Mouse (Mus musculus) liver, embryonic 16.5 days (tissue): ENCODE measurements around the gene Cenpn. TPM values are rescaled to one million over a fixed set of nuclear protein-coding genes. Genes with fewer than 3 reads are reported as not detected.
A peak's percentile ranks its signal among the peaks of the same experiment; 100 is the strongest.

Experiments used
- ATAC-seq: fragments of 200-750 bp; cut with Nextera tagmentation; 2 replicates; pipeline ENCODE4 v1.8.0; 2017; ENCODE audit warnings: low read depth, mild to moderate bottlenecking, moderate number of reproducible peaks, moderate library complexity
- H3K27ac ChIP-seq: fragments of 300-500 bp; sonication (generic); 2 replicates; pipeline ENCODE4 v1.5.1; 2014; ENCODE audit warnings: mild to moderate bottlenecking, low read length
- H3K27me3 ChIP-seq: fragments of 300-500 bp; sonication (generic); 2 replicates; pipeline ENCODE4 v1.6.1; 2014; ENCODE audit warnings: low read depth, low read length, mixed read lengths; ENCODE audit not compliant: control insufficient read depth, insufficient read depth
- H3K36me3 ChIP-seq: fragments of 300-500 bp; sonication (generic); 2 replicates; pipeline ENCODE4 v1.6.1; 2014; ENCODE audit warnings: mild to moderate bottlenecking; ENCODE audit not compliant: control insufficient read depth, insufficient read depth
- H3K4me1 ChIP-seq: fragments of 300-500 bp; sonication (generic); 2 replicates; pipeline ENCODE4 v1.6.1; 2014; ENCODE audit warnings: low read depth, low read length, mixed read lengths; ENCODE audit not compliant: control insufficient read depth
- H3K4me2 ChIP-seq: fragments of 300-500 bp; sonication (generic); 2 replicates; pipeline ENCODE4 v1.6.1; 2014; ENCODE audit warnings: low read depth, low read length, mixed read lengths
- H3K4me3 ChIP-seq: fragments of 300-500 bp; sonication (generic); 2 replicates; pipeline ENCODE4 v1.5.1; 2014; ENCODE audit warnings: low read depth, mild to moderate bottlenecking, low read length
- H3K9ac ChIP-seq: fragments of 300-500 bp; sonication (generic); 2 replicates; pipeline ENCODE4 v1.6.1; 2014; ENCODE audit warnings: low read depth, low read length
- H3K9me3 ChIP-seq: fragments of 300-500 bp; sonication (generic); replicated peaks from 2 replicates; pipeline ENCODE4 v1.6.1; 2016; ENCODE audit warnings: low read length; ENCODE audit not compliant: control insufficient read depth
- WGBS: fragments of 180-500 bp; shearing (Covaris S2); extraction: QIAGEN DNeasy Blood & Tissue Kit; methylation state at CpG from one replicate; pipeline ENCODE4 v1.1.7; 2014; ENCODE audit not compliant: insufficient replicate concordance; 5-methylcytosine and 5-hydroxymethylcytosine counted together
- polyA plus RNA-seq: library from polyadenylated mRNA; unstranded; fragments of >200 nt; fragmentation: Nextera tagmentation; extraction: Ambion mirVana; gene quantifications from 2 replicates; pipeline ENCODE4 v1.2.1, GENCODE M21; 2015

The Cenpn gene
- polyA plus RNA-seq, 1 experiment from 2014 or later: 21.5 TPM

DNA sequence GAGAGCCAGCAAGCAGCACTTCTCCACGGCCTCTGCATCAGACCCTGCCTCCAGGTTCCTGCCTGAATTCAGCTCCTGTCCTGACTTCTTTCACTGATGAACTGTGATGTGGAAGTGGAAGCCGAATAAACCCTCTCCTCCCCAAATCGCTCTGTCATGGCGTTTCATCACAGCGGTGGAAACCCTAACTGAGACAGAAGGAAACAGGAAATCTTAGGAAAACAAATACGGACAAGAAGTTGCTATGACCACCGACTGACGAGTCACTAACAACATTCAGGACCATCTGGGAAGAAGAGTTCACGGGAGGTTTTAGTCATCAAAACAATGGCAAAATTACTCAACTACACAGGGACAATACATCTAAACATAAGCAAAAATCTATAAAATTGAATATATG is 28.9 kb upstream of the Cenpn start:
- WGBS: 66% methylated on average over 9 of the region's 9 CpGs
- no peak overlapping the region for H3K9ac ChIP-seq
- H3K4me3 ChIP-seq: no peak overlapping the region
- peaks cover 14% of the 10 kb centered on the region for H3K36me3 ChIP-seq
- H3K4me1 ChIP-seq: no peaks in the 10 kb centered on the region
- H3K9me3 ChIP-seq: no peaks in the 10 kb centered on the region; the same call in 1 of the 2 replicates
- no peak for ATAC-seq
- no peak overlapping the region for H3K4me2 ChIP-seq
- no peaks in the 10 kb centered on the region for H3K27me3 ChIP-seq
- no peak overlapping the region for H3K27ac ChIP-seq

DNA sequence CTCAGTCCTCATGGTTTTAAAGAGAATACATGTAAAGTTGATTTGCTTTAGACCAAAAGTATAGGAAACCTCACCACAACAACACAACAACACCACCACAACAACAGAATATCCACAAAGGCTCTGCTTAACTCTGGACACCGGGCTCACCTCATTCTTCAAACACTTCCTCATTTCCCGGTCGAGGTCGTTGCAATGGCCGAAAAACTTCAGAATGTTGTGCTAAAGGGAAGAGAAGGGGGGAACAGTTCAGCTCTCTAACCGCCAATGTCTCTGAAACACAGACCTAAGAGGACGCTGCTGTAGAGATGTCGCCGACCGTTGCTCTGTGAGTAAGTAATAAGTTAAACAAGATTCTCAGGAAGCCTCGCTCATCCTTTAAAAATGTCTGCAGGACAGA is 27.6 kb upstream of the Cenpn start:
- ATAC-seq: no peak
- no peak overlapping the region for H3K27ac ChIP-seq
- no peak overlapping the region for H3K9ac ChIP-seq
- H3K27me3 ChIP-seq: no peaks in the 10 kb centered on the region
- WGBS: 68% methylated on average over 11 of the region's 11 CpGs
- H3K4me2 ChIP-seq: no peak overlapping the region
- peaks cover 9% of the 10 kb centered on the region for H3K36me3 ChIP-seq
- no peak overlapping the region for H3K4me3 ChIP-seq
- H3K9me3 ChIP-seq: no peaks in the 10 kb centered on the region; the same call in 1 of the 2 replicates
- no peaks in the 10 kb centered on the region for H3K4me1 ChIP-seq

DNA sequence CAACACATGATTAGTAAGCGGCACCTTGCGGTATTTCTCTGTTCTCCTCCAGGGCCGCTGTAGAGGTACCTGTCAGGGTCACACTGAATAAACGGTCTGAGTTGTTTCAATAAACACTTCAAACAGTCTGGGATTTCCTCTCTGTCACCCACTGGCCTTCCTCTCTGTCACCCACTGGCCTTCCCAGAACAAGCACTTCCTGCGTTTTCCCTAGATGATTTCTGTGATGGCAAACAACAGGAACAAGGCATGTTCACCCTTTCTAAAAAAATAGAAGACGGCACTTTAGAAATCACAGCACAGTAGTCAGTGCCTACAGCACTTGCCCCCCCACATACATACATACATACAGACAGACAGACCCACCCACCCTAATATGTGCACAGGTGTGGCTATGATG is 26.0 kb upstream of the Cenpn start:
- Histone ChIP-seq H3K4me3 (no peak overlapping the region), H3K4me1 (no peaks in the 10 kb centered on the region), H3K4me2 (no peak overlapping the region), H3K27ac (no peak overlapping the region), H3K9ac (no peak overlapping the region), H3K36me3 (peaks cover 3% of the 10 kb centered on the region), H3K9me3 (no peaks in the 10 kb centered on the region; the same call in 1 of the 2 replicates), H3K27me3 (no peaks in the 10 kb centered on the region)
- 89% methylated on average over 6 of the region's 6 CpGs for WGBS
- ATAC-seq: no peak

DNA sequence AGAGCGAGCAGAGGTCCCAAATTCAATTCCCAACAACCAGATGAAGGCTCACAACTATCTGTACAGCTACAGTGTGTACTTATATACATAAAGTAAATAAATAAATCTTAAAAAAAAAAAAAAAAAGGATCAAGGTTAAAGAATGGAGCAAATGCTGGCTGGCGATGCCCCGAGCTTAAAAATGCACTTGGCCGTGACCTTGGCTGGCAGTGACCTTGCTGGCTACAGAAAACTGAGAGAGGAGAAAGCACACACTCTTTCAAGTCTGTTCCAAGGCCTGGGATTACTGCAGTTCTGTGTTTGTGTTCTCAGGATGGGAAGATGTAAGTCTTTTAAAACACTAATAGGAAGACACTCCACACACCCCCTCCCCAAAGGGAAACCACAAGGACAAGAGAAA is 16.8 kb upstream of the Cenpn start:
- peaks cover 2% of the 10 kb centered on the region; the same call in 1 of the 2 replicates for H3K36me3 ChIP-seq
- WGBS: 90% methylated on average over 4 of the region's 4 CpGs
- no peaks in the 10 kb centered on the region for H3K4me1 ChIP-seq
- H3K9ac ChIP-seq: no peak overlapping the region
- H3K27ac ChIP-seq: no peak overlapping the region
- no peaks in the 10 kb centered on the region for H3K27me3 ChIP-seq
- no peak for ATAC-seq
- H3K9me3 ChIP-seq: no peaks in the 10 kb centered on the region
- no peak overlapping the region for H3K4me3 ChIP-seq
- H3K4me2 ChIP-seq: no peak overlapping the region

DNA sequence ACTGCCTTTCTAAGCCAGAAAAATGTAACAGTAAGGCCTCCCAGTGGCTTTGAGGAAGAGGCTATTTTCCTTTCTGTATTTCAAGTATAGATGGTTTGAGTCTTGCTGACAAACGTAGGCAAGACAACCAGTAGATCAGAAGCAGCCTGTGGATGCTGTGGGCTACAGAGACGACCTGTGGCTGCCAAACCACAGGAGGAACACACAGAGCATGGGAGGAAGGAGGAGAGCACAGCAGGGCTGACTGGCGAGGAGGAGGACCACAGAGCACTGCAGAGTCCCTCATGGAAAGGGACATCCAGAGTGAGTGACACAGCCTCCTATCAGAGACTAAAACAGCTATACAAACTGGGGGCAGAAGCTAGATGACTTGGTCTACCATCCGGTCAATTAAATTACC is 16.3 kb upstream of the Cenpn start:
- H3K27ac ChIP-seq: no peak overlapping the region
- no peak overlapping the region for H3K4me3 ChIP-seq
- H3K9ac ChIP-seq: no peak overlapping the region
- ATAC-seq: no peak
- peaks cover 2% of the 10 kb centered on the region; the same call in 1 of the 2 replicates for H3K36me3 ChIP-seq
- WGBS: 66% methylated on average over 4 of the region's 4 CpGs
- H3K27me3 ChIP-seq: no peaks in the 10 kb centered on the region
- no peaks in the 10 kb centered on the region for H3K9me3 ChIP-seq
- no peaks in the 10 kb centered on the region for H3K4me1 ChIP-seq
- no peak overlapping the region for H3K4me2 ChIP-seq

DNA sequence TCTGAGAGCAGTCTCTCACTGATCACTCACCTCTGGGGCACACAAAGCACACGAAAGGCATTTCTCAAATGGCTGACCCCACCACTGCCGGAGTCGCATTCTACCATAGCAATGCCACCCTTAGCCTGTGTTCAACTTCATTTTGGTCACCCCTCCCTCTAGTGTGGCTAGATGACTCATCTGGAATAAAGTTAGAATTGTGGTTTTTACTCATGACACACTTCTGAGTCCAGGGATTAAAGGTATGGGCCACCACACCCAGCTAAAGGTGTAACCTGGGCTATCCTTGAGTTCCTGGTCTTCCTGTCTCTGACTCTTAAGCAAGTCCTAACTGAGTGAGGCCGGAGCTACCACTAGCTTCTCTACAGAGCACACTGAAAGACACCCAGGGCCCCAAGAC is 15.7 kb upstream of the Cenpn start:
- Histone ChIP-seq H3K9ac (no peak overlapping the region), H3K27me3 (no peaks in the 10 kb centered on the region), H3K4me1 (no peaks in the 10 kb centered on the region), H3K36me3 (peaks cover 5% of the 10 kb centered on the region; the same call in 1 of the 2 replicates), H3K4me2 (no peak overlapping the region), H3K27ac (no peak overlapping the region), H3K4me3 (no peak overlapping the region), H3K9me3 (no peaks in the 10 kb centered on the region)
- WGBS: 91% methylated on average over 4 of the region's 4 CpGs
- no peak for ATAC-seq

DNA sequence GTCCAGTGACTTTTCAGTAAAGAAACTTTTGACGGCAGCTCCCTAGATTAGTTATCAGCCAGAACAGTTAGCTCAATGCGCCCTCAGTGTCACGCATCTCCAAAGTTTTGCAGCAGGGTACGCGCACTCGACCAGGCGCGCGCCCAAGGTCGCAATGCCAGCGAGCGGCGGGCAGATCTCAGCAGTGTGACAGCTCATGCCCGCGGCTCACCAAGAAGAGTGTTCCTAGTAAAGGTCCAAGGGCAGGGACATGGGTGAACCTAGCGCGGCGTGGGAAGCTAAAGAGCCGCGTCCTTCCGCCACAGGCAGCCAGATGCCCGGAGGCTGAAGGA is 559 bp upstream of the Cenpn start:
- WGBS: under 1% methylated on average over 22 of the region's 22 CpGs
- peak; percentile 62 for ATAC-seq
- Histone ChIP-seq H3K27ac (peak overlapping the region; percentile 92), H3K9ac (peak overlapping the region; percentile 91), H3K36me3 (peaks cover 1% of the 10 kb centered on the region), H3K27me3 (no peaks in the 10 kb centered on the region), H3K4me3 (peak overlapping the region; percentile 93), H3K4me1 (peaks cover 25% of the 10 kb centered on the region), H3K9me3 (no peaks in the 10 kb centered on the region), H3K4me2 (peak overlapping the region; percentile 81)

DNA sequence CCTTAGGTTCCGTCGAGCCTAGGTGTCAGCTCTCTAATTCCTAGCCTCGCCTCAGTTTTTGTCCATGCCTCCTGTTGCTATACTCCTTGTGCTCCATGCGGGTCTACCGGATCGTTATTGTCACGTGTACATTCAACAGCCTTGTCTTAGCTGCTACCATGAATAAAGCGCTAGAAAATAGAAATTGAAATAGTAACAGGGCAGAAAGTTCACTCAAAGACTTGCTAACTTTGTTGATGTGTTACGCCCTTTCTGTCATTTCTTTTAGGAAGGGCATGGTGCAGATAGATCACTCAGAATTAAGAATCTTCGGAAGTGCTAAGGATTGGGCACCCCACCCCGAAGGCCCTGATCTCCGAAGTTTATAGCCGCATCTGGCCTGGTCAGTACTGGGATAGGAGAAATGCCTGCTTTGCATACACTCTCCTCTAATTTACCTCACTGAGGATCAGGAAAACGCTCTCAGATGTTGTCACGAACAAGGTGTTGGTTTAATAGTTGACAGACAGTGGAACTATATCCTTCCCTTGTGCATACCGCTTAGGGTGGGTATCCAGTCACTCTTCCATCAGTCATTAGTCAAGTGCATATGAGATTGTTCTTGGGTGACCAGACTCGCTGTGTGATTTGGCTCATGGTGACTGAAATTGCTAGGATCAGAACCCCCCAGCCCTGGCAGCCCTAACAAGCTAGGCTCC is 679 bp downstream of the Cenpn start:
- Histone ChIP-seq H3K27ac (peak overlapping the region; percentile 92), H3K4me2 (peak overlapping the region; percentile 81), H3K27me3 (no peaks in the 10 kb centered on the region), H3K9me3 (no peaks in the 10 kb centered on the region), H3K9ac (peak overlapping the region; percentile 91), H3K4me1 (peaks cover 25% of the 10 kb centered on the region), H3K4me3 (peak overlapping the region; percentile 93), H3K36me3 (peaks cover 13% of the 10 kb centered on the region)
- WGBS: 24% methylated on average over 17 of the region's 17 CpGs
- ATAC-seq: no peak

DNA sequence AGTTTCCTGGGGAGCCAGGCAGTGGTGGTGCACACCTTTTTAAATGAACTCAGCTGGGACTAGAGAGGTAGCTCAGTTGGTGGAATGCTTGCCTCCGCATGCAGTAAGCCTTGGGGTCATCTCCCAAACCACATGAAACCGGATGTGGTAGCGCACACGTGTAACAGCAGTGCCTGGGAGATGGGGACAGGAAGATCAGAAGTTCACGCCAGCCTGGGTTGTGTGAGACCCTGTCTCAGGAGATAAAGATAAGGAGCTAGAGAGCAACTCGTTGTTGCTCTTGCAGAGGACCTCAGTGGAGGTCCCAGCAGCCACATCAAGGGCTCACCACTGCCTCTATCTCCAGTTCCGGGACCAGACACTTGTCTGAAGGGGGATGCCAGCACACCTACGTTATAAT is 2.0 kb downstream of the Cenpn start:
- Histone ChIP-seq H3K27me3 (no peaks in the 10 kb centered on the region), H3K9ac (no peak overlapping the region), H3K9me3 (no peaks in the 10 kb centered on the region), H3K27ac (no peak overlapping the region), H3K36me3 (peaks cover 23% of the 10 kb centered on the region), H3K4me2 (no peak overlapping the region), H3K4me3 (no peak overlapping the region), H3K4me1 (peaks cover 22% of the 10 kb centered on the region)
- WGBS: 39% methylated on average over 8 of the region's 8 CpGs
- ATAC-seq: no peak
